Mouse (Mus musculus): ENCODE results near the gene Olfr923.
"Not testable (repeated sequence)": the region's sequence is repeated elsewhere in the genome, so short reads cannot be mapped to it uniquely, and the experiment has no call there.

Gene Olfr923

DNA sequence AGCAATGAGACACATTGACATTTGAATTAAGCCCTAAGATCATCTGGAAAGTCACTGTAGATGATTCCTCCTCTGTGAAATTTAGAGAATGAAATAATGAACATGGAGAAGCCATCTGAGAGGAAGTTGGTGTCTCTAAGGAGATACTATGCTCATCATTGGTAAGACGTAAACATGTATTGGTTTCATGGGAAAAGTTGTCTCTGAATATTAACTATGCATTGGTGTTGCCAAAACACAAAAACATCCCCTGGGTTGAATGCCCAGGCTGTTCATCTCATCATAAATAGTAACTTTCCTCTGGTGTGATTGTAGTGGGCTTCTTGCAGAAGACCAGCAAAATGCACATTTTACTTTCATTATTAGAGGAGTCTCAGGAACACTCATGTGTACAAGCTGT is at the start of gene Olfr923:
Gene Olfr923 (plus strand): TSS at position 301 of the 400 bp plus-strand sequence.
- DNase-seq (ENCODE audit: low spot score) = no peak

DNA sequence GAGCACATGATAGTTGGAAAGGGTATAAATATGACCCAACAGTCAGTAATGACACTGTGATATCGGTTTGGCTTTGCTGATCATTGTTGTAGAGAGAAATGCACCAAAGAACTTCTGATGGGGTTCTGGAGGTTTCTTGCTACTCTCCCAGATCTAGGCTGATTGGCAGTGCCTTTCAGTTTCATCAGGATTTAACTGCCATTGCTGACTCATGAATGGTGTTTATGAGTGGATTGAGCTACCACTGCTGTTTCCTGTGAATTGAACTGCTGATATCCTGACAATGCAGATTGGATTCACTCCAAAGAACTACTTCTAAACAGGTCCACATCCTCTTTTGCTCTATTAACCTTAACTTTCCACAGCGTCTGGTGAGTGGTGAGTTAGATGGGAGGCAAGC is 33.7 kb upstream of the Olfr923 start:
- DNase-seq (ENCODE audit: low spot score) = no peak

DNA sequence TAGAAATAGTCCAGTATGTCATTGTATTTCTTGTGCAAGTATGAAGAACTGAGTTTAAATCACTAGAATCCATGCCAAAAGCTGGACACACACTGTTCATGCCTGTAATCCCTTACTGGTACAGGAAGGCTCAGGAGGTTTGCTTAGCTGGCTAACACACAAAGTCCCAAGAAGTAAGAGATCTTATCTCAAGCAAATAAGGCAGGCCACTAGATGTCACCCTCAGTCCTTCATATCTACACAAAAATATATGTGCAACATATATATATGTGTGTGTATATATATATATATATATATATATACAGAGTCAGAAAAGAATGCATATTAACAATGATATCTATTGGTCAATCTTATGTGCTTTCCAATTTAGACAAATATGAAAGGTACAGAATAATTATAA is 20.6 kb upstream of the Olfr923 start:
- no peak for DNase-seq (ENCODE audit: low spot score)

DNA sequence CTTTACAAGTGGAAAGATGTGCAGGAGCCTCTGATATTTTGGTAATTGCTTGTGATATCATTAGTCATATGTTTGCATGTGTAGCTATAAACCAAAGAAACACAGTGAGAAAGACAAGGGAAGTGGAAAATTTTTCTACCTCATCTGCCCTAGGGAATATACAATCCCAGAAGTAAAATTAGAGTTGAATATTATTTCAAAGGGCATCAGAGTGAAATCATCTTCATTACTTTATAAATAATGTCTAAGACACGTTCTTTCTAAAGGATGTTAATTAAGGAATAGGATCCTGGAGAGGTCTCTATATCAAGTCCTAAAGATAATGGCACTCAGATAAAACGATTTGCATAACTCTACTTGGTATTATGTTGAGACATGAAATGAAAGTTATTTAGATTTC is 12.0 kb upstream of the Olfr923 start, which contains the start of gene Olfr922:
Gene Olfr922 (plus strand): TSS at position 301 of the 400 bp plus-strand sequence.
- DNase-seq (ENCODE audit: low spot score) = no peak

DNA sequence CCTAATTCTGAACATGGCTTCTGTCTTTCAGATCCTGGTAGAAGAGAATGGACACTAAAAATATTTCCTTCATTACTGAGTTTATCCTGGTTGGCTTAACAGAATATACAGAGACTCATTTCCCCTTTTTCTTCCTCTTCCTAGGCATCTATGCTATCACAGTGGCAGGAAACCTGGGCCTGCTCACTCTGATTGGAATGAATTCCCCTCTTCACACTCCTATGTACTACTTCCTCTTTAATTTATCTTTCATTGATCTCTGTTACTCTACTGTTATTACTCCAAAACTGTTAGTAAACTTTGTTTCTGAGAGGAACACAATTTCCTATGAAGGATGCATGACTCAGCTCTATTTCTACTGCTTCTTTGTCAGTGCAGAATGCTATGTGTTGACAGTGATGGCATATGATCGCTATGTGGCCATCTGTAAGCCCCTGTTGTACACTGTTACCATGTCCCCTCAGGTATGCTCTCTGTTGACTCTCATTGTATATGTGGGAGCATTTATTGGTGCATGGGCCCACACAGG is 10.8 kb upstream of the Olfr923 start:
- no peak for DNase-seq (ENCODE audit: low spot score)

DNA sequence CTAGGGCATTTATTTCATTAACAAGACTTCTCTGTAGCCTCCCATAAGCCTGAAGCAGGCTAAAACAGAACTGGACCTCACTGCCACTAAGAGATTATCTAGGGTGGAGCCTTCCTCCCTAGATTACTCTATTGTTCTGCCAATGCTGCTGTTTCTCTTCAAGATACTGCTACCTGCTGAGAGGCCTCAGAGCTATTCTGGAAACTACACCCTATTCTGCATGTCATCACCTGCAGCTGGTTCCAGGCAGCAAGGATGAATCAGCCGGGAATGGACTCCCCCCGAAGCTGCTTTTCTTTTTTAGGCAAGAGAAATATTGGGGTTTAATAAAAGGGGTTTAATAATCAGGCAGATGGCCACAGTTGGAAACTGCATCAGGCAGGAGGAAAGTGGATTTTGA is 6.7 kb downstream of the Olfr923 start:
- no peak for DNase-seq (ENCODE audit: low spot score)

DNA sequence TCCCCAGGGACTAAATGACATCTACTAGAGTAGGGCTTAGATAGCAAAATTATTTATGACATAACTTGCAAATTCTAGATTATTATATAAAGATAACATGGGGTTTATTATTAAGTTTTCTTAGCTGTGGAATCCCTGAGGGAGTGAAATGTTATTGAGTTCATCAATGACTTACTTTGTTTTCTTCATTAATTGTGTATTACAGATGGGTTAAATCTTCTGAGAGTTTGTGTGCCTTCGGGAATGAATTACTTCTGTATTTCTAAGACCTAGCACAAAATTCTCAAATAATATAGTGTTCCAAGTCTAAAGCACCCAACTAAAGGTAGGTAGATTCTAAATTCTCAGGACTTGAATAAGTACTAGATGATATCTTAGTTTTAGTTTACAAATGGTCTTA is 17.8 kb downstream of the Olfr923 start, which contains the start of gene Olfr924:
Gene Olfr924 (plus strand): TSS at position 301 of the 400 bp plus-strand sequence.
- DNase-seq (ENCODE audit: low spot score) = no peak

DNA sequence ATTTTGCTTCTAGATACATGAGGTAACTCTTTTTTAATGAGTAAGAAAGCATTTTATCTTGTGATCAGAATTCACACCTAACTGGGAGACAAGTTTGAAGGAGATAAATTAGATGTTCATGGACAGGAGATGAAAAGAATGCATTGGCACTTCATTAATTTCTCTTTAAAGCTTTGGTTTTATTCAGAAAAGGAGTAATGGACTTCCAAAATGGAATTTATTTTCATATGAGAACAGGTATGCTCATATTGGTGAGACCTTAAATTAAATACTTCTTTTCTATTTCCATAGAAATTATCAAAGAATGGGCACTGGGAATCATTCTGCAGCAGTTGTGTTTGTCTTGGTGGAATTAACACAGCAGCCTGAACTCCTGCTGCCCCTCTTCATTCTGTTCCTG is 28.4 kb downstream of the Olfr923 start, which contains the start of gene Olfr26:
Gene Olfr26 (plus strand): TSS at position 301 of the 400 bp plus-strand sequence.
- no peak for DNase-seq (ENCODE audit: low spot score)

DNA sequence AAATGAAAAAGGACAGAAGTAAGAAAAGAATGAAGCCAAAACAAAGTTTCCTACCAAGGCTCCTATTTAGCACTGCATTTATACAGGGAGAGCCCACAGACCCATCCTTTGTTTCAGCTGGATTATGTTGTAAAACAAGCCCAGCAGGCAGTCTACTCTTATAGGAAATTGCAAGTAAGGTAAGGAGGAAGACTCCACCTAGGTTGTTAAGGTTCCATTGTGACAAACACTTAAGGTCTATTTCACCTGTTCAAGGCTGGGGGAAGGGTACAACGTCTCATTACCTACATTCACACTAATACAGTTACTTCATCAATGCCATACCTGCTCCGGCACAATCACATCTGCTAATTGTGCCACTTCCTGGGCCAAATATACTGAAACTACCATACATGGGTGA is 48.5 kb downstream of the Olfr923 start:
- DNase-seq (ENCODE audit: low spot score) = not testable (repeated sequence)

DNA sequence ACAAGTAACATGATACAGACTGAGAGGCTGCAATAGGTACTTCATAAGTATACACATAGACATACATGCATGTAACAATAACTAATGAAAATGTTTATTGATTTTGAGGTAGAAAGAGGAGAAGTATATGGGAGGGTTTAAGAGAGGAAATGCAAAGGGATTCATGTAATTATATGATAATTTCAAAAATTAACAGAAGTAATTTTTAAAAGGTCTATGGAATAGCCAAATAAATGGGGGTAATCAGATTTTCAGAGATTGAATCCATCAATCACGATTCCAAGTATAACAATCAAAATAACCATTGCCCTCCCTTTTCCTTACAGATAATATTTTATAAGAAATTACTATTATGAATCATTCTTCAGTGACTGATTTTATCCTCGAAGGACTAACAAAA is 50.5 kb downstream of the Olfr923 start, which contains the start of gene Olfr926:
Gene Olfr926 (plus strand): TSS at position 301 of the 400 bp plus-strand sequence.
- DNase-seq (ENCODE audit: low spot score) = no peak

Measured in testis, postnatal 10 days (tissue).